Mouse (Mus musculus) ovary, adult 18-20 months (tissue): Measurements from ENCODE around the gene Hspb9.

Experiments used
- DNase-seq: peaks from one replicate; pipeline ENCODE4 v3.0.0; 2022; ENCODE audit warnings: low spot score, mixed read lengths

Gene Hspb9

DNA sequence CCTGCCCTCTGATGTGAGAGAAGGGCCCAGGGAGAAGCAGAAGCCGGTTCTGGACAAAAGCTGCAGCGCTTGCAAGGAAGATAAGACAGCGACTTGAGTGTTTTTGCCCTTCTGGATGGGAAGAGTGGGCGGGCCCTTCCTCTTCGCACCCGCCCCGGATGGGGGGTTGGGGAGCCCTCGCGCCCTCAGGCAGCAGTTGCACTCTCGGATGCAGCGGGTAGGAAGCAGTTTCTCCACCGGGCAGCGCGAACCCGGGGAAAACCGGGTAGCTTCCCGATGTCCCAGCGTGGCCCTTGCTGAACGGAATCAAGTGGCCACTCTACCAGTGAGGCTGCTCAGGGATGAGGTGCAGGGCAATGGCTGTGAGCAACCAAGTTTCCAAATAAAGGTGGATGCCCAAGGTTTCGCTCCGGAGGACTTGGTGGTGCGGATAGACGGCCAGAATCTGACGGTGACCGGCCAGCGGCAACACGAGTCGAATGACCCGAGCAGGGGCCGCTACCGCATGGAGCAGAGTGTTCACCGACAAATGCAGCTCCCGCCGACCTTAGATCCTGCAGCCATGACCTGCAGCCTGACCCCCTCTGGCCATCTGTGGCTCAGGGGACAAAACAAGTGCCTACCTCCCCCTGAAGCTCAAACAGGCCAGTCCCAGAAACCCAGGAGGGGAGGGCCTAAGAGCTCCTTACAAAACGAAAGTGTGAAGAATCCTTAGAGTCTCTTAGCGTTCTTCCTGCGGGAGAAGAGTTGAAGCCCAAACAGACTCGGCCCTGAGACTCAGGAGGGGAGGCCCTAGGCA lies at the start of gene Hspb9:
Gene Hspb9 (plus strand): TSS at position 116 of the 799 bp plus-strand sequence.
- DNase-seq: peak; percentile 69

DNA sequence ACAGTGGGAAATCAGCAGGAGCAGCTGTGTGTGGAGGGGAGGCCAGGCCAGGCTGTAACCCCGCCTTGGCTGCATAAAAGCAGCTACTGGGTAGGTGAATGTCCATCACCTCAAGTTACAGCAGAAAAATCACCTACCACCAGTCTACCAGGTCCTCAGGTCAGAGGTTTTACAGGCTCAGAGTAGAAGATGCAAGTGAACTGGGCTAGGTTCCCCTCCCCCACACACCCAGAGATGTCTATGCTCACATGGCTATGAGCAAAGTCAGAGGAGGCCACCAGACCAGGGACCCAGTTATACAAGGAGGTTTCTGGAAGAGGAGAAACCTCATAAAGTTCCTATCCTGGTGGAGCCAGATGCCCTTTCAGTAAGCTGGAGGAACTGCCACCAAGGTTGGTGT lies 42.6 kb upstream of the Hspb9 start:
- no peak for DNase-seq

DNA sequence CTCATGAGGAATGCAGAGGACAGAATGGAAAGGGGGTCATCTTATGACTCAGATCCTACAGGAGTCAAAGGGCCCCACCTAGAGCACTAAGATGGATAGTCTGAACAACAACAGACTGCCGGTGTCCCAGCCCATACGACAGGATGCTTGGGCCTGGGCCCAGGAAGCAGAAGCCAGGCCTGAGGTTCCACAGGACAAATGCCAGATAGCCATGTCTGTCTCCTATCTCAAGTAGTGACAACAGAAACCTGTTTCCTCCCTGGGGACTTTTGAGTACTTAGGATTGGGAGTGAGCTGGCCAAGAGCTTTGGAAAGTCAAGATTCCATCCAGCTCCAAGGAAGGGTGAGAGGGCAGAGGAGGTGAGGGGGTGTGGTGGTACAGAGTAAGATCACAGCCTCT lies 41.7 kb upstream of the Hspb9 start:
- no peak for DNase-seq

DNA sequence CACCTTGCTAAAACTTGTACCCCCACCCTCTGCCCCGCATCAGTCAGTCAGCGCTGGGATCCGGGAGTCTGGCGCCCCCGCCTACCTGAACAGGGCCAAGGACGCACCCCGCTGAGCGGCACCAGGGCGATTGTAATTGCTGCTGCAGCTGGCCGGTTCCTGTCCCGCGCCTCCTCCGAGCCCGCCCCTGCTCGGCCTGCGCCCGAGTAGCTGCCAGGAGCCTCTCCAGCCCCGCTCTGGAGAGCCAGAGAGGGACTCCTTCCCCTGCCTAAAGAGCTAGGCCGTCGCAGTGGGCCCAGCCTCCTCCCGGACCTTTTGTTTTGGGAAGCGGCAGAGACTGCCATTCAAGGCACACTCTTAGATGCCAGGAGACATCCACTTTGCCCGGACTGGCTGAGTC lies 40.5 kb upstream of the Hspb9 start:
- DNase-seq: peak; percentile 21

DNA sequence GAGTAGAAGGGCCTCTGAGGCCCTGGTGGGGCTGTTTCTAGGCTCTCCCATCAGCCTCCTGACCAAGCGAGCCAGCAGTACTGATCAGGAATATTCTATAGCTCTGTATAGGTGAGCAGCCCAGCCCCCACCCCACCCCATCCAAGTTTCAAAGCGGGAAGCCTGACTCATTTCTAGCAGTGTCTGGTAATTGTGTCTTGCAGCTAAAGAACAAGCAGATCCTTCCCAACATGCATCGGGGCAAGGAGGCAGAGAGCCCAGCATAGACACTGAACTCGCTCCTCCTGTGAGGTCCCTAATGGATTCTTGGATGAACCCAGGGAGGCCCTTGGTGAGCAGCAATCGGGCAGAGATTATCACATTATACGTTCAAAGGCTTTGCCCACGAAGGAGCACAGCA lies 35.8 kb upstream of the Hspb9 start:
- DNase-seq: no peak

DNA sequence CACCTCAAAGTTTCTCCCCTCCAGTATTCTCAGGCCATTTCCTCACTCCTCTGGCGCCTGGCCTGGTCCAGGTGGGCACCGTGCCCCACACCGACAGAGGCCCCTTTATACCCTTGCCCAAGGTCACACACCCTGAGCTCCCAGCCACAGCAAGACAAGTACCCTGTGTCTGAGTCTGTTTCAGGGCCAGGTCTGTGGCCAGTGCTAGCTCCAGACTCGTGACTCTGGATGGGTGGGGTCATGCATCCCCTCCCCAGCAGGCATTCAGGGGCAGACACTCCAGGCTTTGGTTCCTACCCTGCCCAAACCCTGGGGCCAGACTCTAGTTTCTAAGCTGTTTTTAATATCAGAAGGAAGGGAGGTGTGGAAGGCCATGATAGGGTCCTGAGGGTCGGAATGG lies 31.8 kb upstream of the Hspb9 start:
- DNase-seq: no peak

DNA sequence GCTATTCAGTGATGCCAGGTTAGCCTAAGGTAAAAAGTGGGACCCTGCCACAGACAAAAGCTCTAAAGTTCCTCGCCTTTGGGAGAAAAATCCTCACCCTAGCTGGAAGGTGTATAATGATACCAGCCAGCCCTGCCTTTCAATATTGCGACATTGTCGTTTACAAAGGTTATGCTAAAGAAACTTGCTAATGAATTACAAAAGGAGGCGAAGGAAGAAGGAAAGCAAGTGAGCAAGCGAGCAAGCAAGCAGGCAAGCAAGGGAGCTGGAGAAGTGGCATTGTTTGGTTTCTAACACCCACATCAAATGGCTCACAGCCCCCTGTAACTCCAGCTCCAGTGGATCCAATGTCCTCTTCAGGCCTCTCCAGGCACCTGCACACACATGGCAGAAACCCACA lies 31.1 kb upstream of the Hspb9 start:
- DNase-seq: no peak

DNA sequence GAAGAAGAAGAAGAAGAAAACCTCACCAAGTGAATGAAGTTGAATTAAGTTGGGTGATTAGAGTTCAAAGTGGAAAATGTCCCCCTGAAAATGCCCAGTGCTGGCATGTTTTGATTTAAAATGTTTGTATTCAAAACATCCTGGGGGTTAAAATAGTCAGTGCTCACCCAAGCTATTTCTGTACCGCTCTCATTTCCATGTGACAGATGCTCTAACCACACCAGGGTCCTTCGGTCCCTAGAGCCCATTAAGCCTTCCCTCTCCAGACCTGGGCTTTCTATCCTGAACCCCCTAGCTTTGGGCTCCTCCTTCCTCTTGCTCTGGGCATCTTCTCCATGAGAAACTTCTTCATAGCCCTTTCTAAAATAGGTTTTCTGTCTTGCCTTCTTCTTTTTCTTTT lies 29.6 kb upstream of the Hspb9 start:
- no peak for DNase-seq

DNA sequence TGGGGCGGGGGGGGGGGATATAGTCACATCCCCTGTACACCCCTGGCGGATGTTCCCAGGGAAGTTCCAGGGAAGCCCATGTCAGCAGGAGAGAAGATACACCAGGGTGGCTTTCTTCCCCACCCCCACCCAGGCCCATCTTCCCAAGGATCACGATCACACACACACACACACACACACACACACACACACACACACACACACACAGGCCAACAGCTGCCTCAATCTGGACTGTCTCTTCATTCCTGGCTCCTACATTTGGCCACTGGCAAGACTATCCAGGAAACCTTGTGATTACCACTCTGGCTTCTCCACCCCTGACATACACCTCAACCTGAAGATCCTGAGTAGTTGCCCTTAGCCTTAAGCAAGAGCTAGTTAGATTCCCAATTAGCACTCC lies 28.3 kb upstream of the Hspb9 start:
- no peak for DNase-seq

DNA sequence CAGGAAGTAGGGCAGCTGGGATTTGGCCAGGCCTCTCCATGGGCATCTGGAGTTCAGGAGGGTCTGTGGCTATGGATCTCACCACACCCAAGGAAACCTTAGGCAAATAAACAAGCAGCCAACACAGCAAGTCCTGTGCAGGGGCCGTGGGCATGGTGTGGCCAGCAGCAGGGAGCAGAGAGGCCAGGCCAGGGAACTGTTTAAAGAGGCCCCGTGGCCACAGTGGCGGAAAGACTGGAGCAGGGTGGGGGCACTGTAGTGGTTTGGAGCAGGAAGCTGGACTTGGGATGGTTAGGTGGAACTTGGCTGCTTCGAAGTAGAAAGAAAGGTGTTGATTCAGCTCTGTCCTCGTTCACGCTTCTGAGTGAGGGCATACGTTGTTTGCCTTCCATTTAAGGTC lies 26.4 kb upstream of the Hspb9 start:
- DNase-seq: no peak

DNA sequence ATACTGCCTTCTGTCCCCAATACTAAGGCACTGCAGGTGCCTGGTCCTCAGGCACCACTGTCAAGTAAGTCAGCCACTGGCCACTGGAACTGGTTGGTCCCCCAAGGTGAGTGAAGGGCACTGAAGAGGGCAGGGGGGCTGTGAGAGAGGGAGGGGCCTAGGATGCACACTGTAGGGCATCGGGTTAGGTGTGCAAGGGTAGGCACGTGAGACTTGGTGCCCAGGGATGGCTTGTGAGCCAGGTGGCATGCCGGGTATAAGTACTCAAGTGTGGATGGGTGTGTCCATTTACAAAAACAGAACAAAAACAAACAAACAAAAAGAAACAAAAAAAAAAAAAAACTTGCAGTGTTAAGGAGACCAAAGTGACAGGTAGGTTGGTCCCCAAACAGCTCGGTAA lies 25.2 kb upstream of the Hspb9 start:
- no peak for DNase-seq

DNA sequence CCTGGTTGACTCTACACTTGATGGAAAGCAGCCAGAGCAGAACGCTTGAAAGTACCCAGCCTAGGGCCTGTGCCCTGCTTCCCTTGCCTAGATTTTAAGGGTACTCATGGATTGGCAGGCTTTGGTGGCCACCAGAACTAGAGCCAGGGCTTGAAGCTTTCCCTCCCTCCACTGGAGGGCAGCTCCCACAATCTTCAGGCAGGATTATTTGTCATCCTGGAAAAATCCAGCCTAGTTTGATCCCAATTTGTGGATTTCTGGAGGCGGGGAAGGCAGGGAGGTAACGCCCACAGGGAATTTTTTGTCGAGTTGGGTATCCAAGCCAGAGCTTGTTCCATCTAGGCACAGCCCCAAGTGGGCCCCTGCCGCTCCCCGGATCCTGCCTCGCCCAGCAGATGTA lies 23.3 kb upstream of the Hspb9 start:
- no peak for DNase-seq

DNA sequence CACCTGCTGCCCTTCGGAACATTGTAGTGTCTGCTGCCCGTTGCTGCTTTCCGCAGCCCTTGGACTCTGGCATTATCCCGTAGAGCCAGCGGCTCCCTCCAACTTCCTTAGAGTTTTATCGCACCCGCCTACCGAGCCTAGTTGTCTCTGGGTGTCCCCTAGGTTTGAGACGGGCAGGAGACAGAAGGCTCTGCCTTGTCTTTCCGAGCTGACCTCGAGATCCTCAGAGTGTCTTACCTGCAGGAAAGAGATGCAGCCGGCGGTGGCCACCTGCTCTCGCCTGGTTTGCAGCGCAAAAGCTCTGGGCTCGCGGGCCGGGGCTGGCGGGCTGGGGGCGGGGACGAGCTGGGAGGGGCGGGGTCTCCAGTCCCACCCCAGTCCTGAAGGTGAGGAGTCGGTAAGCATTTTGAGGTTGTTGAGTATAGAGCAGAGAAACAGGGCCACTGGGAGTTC lies 21.5 kb upstream of the Hspb9 start, which contains the start of gene Zfp385c:
Gene Zfp385c (minus strand): TSS at position 292 of the 453 bp plus-strand sequence.
- no peak for DNase-seq

DNA sequence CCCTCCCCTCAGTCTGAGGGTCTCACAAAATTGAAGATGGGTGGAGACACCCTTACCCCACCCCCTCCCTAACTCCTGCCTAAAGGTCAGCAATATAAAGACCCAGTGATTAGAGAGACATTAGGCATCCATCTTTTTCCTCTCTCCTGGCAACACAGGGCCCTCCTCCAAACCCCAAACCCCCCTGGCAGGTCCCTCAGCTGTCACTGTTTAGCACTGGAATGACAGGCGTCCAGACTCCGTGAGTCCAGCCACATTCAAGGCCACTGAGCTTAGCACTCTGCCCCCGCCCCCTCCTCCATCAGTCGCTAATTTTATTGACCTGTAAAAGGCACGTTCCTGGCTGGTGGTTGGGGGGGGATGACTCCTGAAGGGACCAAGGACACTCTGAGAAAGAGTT lies 20.5 kb upstream of the Hspb9 start:
- no peak for DNase-seq

DNA sequence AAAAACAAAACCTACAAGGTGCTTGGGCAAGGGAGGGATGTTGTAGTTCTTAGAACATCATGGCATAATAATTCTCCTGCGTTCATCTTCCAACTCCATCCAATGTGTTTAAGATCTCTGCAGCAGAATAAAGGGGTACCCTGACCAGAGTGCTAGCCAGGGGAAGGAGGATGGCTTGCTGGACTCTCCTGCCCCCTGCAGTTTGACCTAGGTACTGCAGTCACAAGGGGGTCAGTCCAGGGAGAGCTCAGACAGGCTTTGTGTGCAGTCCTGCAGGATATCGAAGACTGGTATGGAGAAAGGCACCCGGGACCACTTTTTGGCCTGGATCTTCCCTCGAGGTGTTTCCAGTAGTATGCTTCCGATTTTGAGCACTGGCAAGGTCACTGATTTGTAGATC lies 18.7 kb upstream of the Hspb9 start:
- DNase-seq: no peak

DNA sequence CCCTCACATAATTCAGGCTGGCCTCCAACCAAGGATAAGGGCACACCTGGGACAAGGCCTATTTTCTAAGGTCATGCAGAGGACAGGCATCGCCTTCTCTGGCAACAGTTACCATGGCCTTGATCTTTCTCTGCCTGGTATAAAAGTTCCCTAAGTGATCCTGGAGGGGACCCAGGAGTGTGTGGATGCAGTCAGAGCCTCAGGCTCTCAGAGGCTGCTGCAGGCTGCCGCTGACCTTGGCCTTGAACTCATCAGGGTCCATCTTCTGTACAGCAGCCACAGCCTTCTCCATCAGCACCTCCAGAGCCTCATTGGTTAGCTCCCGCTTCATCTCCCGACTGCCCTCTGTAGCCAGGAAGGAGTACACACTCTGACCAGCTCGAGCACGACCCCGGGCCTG lies 15.7 kb upstream of the Hspb9 start:
- DNase-seq: no peak

DNA sequence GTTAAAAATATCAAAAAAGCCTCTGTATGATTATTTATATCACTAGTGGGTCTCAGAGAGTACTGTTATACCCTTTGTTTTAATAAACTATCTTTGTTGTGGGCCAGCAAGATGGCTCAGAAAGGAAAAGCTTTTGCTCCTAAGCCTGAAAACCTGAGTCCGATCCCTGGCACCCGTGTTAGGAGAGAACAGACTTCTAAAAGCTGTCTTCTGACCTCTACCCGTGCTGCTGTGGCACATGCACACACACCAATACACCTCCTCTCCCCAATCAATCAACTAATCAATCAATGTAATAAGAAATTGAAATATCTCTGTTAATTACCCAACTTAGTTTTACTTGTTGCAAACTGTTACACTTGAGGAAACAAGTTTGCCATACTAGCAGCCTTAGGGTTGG lies 12.9 kb upstream of the Hspb9 start:
- no peak for DNase-seq

DNA sequence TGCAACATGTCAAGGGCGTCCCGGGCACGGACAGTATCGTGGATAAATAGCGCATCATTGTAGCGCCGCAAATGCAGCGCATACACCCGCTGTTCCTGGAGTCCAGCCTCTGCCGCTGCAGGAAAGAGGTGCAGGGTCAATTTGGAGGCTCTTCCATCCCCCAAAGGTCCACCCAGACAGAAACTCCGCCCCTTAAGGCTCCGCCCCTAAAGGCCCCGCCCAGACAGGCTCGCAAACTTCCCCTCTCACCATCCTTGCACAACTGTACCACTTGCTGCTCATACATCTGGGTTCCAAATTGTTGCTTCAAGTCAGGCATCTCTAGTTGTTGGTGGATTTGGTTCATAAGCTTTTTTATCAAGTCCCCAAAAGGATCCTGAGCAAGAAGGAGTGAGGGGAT lies 12.3 kb upstream of the Hspb9 start:
- DNase-seq: peak; percentile 42

DNA sequence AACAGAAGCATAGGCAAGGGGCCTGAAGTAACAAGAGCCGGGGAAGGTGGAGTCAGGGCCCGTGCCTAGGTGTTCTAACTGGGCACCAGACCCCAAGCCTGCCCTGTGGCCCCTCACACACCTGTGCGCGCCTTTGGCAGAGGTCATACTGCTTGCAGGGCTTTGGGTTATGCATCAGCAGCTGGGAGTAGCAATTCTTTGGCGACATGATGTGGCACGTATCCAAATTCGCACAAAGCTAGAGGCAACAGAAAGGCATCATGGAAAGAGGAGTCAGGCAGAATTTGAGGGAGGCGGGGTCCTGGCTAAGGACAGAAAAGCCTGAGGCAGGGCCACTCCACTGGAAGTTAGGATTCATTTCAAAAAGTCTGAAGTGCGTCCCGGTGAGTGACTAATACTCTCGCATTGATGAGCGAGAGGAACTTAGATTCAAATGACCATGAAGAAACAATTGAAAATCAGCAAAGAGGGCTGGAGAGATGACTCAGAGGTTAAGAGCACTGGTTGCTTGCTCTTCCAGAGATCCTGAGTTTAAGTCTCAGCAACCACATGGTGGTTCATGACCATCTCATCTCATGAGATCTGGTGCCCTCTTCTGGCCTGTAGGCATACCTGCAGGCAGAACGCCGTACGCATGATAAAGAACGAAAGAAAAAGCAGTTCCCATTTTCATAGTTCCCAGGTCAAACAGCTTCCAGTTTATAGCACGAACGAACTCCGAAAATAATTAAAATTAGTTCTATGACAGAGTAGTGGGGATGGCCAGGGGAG lies 11.4 kb upstream of the Hspb9 start:
- DNase-seq: no peak

DNA sequence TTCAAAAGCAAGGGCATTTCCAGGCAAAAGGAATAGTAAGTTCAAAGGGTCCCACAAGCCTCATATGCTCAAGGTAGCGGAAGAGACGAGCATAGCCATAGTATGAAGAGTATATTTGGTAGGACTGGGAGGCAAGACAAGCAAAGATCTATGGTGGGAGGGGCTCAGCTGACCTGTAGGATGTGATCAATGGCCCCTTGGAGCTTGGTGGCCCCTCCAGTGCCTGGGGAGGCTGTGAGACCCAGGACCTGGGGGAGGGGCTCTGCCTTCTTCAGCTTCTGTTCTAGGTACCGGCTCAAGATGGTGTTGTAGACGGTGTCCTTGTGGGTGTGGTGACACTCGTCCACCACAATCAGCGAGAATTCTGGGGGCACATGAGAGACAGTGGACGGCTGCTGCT lies 10.7 kb upstream of the Hspb9 start:
- DNase-seq: no peak

DNA sequence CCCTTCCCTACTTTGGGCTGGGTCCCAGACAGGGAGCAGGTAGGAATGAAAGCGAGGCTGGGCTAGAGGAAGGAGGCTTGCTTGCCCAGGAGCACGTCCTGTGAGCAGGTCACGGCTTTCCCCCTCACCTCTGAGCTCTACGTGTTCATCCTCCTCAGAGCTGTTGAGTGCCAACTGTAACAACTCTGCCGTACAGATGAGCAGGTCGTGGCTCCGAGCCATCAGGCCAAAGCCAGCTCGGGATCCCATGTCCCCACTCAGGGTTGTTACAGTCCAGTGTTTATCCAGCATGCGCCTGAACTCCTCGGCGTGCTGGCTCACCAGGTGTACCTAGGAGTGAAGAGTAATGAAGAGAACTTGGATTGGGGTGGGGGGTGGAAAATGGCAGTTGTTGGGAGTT lies 10.3 kb upstream of the Hspb9 start:
- no peak for DNase-seq

DNA sequence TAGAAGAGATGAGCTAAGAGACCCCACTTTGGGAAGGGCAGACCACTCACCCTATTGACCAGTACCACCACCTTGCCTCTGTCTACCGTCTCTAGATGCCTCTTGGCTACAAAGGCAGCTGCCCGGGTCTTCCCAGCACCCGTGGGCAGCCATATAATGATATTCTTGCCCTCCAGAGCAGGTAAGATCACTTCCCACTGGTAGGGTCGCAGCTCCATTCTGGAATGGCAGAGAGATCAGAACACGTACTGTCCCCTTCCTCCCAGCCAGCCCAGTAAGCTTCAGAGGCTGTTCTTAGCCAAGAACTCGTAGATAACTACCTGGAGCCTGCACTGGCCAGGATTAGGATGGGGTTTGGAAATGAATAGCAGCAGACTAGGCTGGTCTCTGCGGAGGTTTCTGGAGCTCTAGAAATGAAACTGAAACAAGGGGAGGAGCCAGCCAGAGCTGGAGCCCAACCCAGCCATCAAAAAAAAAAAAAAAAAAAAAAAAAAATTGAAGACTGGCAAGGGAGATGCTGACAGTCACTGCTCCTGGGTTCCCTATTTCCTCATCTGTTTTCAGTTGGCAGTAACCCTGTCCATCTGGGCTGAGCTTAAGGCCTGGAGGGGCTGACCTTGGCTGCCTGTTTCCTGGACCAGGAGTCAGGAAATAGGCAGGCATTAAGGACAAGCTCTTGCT lies 9.7 kb upstream of the Hspb9 start, which contains the start of gene Dhx58:
Gene Dhx58 (minus strand): TSS at position 421 of the 681 bp plus-strand sequence.
- DNase-seq: no peak
